Mouse (Mus musculus): Measurements from ENCODE around the gene Ube2v1. TPM values are rescaled to one million over a fixed set of nuclear protein-coding genes. Genes with fewer than 3 reads are reported as not detected.

The Ube2v1 gene
- 94.0 and 139 TPM in 2 replicates for polyA plus RNA-seq (2012; ENCODE audit: low replicate concordance)

GRCm38 (mm10) chr2:167631591-167632448 is at the start of gene Ube2v1:
Gene Ube2v1, minus strand, starts transcription at chr2:167632095.

GRCm38 (mm10) chr2:167661270-167662203 is 29.6 kb upstream of the Ube2v1 start, which contains the start of gene Gm20431:
Gene Gm20431, minus strand, starts transcription at chr2:167661496.

Other genes with a start within 250 kb of the Ube2v1 start
- gene Slc9a8, start 210.4 kb downstream of the Ube2v1 start, polyA plus RNA-seq (2012; ENCODE audit: low replicate concordance) = 14.0 and 34.4 TPM in 2 replicates
- gene Rnf114, start 139.4 kb downstream of the Ube2v1 start, polyA plus RNA-seq (2012; ENCODE audit: low replicate concordance) = 52.2 and 56.5 TPM in 2 replicates
- 28.4 and 29.4 TPM in 2 replicates for gene Spata2, start 139.2 kb downstream of the Ube2v1 start, polyA plus RNA-seq (2012; ENCODE audit: low replicate concordance)
- 2.9 and 4.0 TPM in 2 replicates for gene Snai1, start 93.9 kb downstream of the Ube2v1 start, polyA plus RNA-seq (2012; ENCODE audit: low replicate concordance)
- not detected in 2 replicates for gene Gm20431, start 29.4 kb upstream of the Ube2v1 start, polyA plus RNA-seq (2012; ENCODE audit: low replicate concordance)
- 67.3 and 405 TPM in 2 replicates for gene Cebpb, start 56.8 kb upstream of the Ube2v1 start, polyA plus RNA-seq (2012; ENCODE audit: low replicate concordance)
- gene Tmem189, start 57.7 kb upstream of the Ube2v1 start, polyA plus RNA-seq (2012; ENCODE audit: low replicate concordance) = 136 and 193 TPM in 2 replicates